ENCODE assay signal across 8 mouse cellular contexts in genomic region chr12:109068167-109068653, GRCm38 (mm10). TPM values are rescaled to one million over a fixed set of nuclear protein-coding genes. Genes with fewer than 3 reads are reported as not detected.
A peak's percentile ranks its signal among the peaks of the same experiment; 100 is the strongest.
DNase-seq lines count a peak whose midpoint lies in the region; ATAC-seq and TF ChIP-seq lines count a peak whose summit lies in the region.

TSS of gene Begain (minus strand) at chr12:109068217.

- no peaks in the 10 kb centered on the region for H3K36me3 ChIP-seq in kidney, adult 2 months (ENCODE audit: control insufficient read depth, insufficient read depth, low read length)
- H3K36me3 ChIP-seq in CH12.LX (replicated peaks in 1 of 2; ENCODE audit: control insufficient read depth in 1 of 2, insufficient read depth in 1 of 2, low read length in 1 of 2): no peaks in the 10 kb centered on the region
- no peaks in the 10 kb centered on the region for H3K36me3 ChIP-seq in embryonic facial prominence, embryonic 14.5 days (ENCODE audit: control insufficient read depth, insufficient read depth, low read length)

- TF ChIP-seq RAD21 in CH12.LX (IDR thresholded peaks at IDR 0.05; ENCODE audit: low read depth, low read length): no peak

- in situ Hi-C loops in CH12.LX (cut with MboI; ENCODE audit: low pct_ligation_motif_present, low pct_unique_long_range_greater_than_20kb, low sequenced_read_pairs): loop anchor here (25.0 kb wide), 1 partner anchor 319 kb away; no protein-coding TSS in a partner anchor

- WGBS in kidney, adult 2 months: 7% methylated on average over 48 of the region's 48 CpGs
- WGBS in embryonic facial prominence, embryonic 14.5 days: 2% methylated on average over 25 of the region's 48 CpGs

- H3K9ac ChIP-seq in CH12.LX (ENCODE audit: insufficient read depth, low read depth): no peak within 1 kb of the TSS
- H3K9ac ChIP-seq in embryonic facial prominence, embryonic 14.5 days (ENCODE audit: low read depth, low read length): peak within 1 kb of the TSS; percentile 81

- dilution Hi-C loops in CH12.LX (cut with MboI; ENCODE audit: extremely low pct_ligation_motif_present, extremely low pct_unique_long_range_greater_than_20kb, low sequenced_read_pairs): no loop called here

- peak within 1 kb of the TSS; percentile 16 for H3K4me3 ChIP-seq in kidney, adult 2 months (ENCODE audit: insufficient read depth, low read depth, low read length)
- peak within 1 kb of the TSS; percentile 9 to 62 (median 32) for H3K4me3 ChIP-seq in CH12.LX (replicated peaks in 1 of 3; ENCODE audit: low read depth in 2 of 3, low read length in 2 of 3, poor library complexity in 1 of 3)
- H3K4me3 ChIP-seq in embryonic facial prominence, embryonic 14.5 days (ENCODE audit: low read depth, low read length): peak within 1 kb of the TSS; percentile 55

- no peak for DNase-seq in kidney, adult 2 months
- DNase-seq in kidney, postnatal 14 days: no peak
- DNase-seq in CH12.LX (ENCODE audit: extremely low read depth): no peak
- DNase-seq in embryonic facial prominence, embryonic 14.5 days (ENCODE audit: low spot score): no peak
- no peak for DNase-seq in left cerebral cortex, adult 8-10 months (ENCODE audit: low spot score in 2 of 2)
- DNase-seq in neural tube, embryonic 10.5 days (ENCODE audit: extremely low spot score, low spot score): peak; percentile 43
- no peak for DNase-seq in ovary, postnatal 10 days (ENCODE audit: low spot score)
- DNase-seq in T-cell, adult 2 months (ENCODE audit: low spot score): no peak

- no peaks in the 10 kb centered on the region for H3K4me1 ChIP-seq in kidney, adult 2 months (ENCODE audit: control insufficient read depth, insufficient read depth, low read length)
- peaks cover 3 to 55% of the 10 kb centered on the region in 2 experiments; a peak in 2 of 4 replicates for H3K4me1 ChIP-seq in CH12.LX (ENCODE audit: control insufficient read depth in 1 of 2, insufficient read depth in 2 of 2)
- H3K4me1 ChIP-seq in embryonic facial prominence, embryonic 14.5 days (ENCODE audit: control insufficient read depth, insufficient read depth, low read length): peaks cover 6% of the 10 kb centered on the region

- no peak for TF ChIP-seq POLR2A in kidney, adult 2 months (IDR thresholded peaks at IDR 0.05; ENCODE audit: low read depth, low read length)
- no peak for TF ChIP-seq POLR2A in CH12.LX (IDR thresholded peaks at IDR 0.05; ENCODE audit: low read depth, low read length)

- no peak within 1 kb of the TSS for H3K4me2 ChIP-seq in CH12.LX (ENCODE audit: insufficient read depth, low read depth, poor library complexity, severe bottlenecking)
- H3K4me2 ChIP-seq in embryonic facial prominence, embryonic 14.5 days (ENCODE audit: low read depth, low read length): peak within 1 kb of the TSS; percentile 92

- no peaks in the 10 kb centered on the region for H3K9me3 ChIP-seq in CH12.LX (replicated peaks; ENCODE audit: low read length)
- H3K9me3 ChIP-seq in embryonic facial prominence, embryonic 14.5 days (ENCODE audit: control insufficient read depth, low read length): no peaks in the 10 kb centered on the region

- no peak within 1 kb of the TSS for H3K27ac ChIP-seq in kidney, adult 2 months (ENCODE audit: insufficient read depth, low read depth, low read length)
- H3K27ac ChIP-seq in CH12.LX (ENCODE audit: insufficient read depth, low read depth): no peak within 1 kb of the TSS
- H3K27ac ChIP-seq in embryonic facial prominence, embryonic 14.5 days (replicated peaks; ENCODE audit: low read depth, low read length): peak within 1 kb of the TSS; percentile 82

- no peak for TF ChIP-seq CTCF in kidney, adult 2 months (conservative IDR thresholded peaks at IDR 0.05; ENCODE audit: insufficient read depth, insufficient read length, low read depth, low read length)
- TF ChIP-seq CTCF in CH12.LX (conservative IDR thresholded peaks at IDR 0.05 in 1 of 2, IDR thresholded peaks at IDR 0.05 in 1 of 2; ENCODE audit: low read depth in 2 of 2, low read length in 2 of 2): no peak

- ATAC-seq in embryonic facial prominence, embryonic 14.5 days (ENCODE audit: low read depth): peak; percentile 67

- H3K27me3 ChIP-seq in kidney, adult 2 months (replicated peaks; ENCODE audit: control insufficient read depth, insufficient read depth, low read length): no peaks in the 10 kb centered on the region
- H3K27me3 ChIP-seq in CH12.LX (replicated peaks): peaks cover 1% of the 10 kb centered on the region
- no peaks in the 10 kb centered on the region for H3K27me3 ChIP-seq in embryonic facial prominence, embryonic 14.5 days (replicated peaks; ENCODE audit: control insufficient read depth, insufficient read depth, low read length)

- H3K79me2 ChIP-seq in CH12.LX (replicated peaks; ENCODE audit: control insufficient read depth, extremely low read depth, insufficient read depth, poor library complexity, severe bottlenecking): no peaks in the 10 kb centered on the region

- TF ChIP-seq EP300 in CH12.LX (IDR thresholded peaks at IDR 0.05; ENCODE audit: low read length): no peak

TF ChIP-seq in CH12.LX, 34 proteins besides CTCF, POLR2A, EP300 and RAD21:
- no peak for TF ChIP-seq NRF1 (IDR thresholded peaks at IDR 0.05; ENCODE audit: low read depth, low read length)
- no peak for TF ChIP-seq PAX5 (IDR thresholded peaks at IDR 0.05; ENCODE audit: low read length)
- no peak for TF ChIP-seq ZC3H11A (IDR thresholded peaks at IDR 0.05; ENCODE audit: low read depth, low read length)
- no peak for TF ChIP-seq ELF1 (IDR thresholded peaks at IDR 0.05; ENCODE audit: low read depth, low read length)

RNA-seq across cellular contexts. Expression of gene Begain, which starts in this region (rescaled TPM):
- 0.54 and 0.56 TPM in 2 replicates for polyA plus RNA-seq in kidney, adult 2 months (2012; rRNA removed)
- 0.08 TPM in 1 of 2 replicates, not detected in the other for total RNA-seq in CH12.LX (2012; rRNA removed)
- total RNA-seq in CH12.LX (2014; rRNA removed): 0.08 TPM in 1 of 2 replicates, not detected in the other
- 0.41 and 0.89 TPM in 2 replicates for polyA plus RNA-seq in CH12.LX (2012; ENCODE audit: insufficient read length, low read depth)
- 15.7 and 18.6 TPM in 2 replicates for polyA plus RNA-seq in embryonic facial prominence, embryonic 14.5 days (2014; fragmentation: Nextera tagmentation; extraction: Ambion mirVana)
- total RNA-seq in left cerebral cortex, adult 8-10 months (2022): 100 to 1,000 TPM; 112 to 128 (median 121) TPM

Comparison
In these comparisons a context has a peak if more than half of its experiments do, and no peak if none do; other contexts are left out.
1. RNA of gene Begain (total RNA-seq): 112 to 128 TPM in left cerebral cortex, adult 8-10 months; 0.08 TPM in CH12.LX; every median in the first group is over 100 times any median in the second.
2. Peak in every context shown above with its lines, with median percentiles within 50 percentile points of each other: H3K4me3 ChIP-seq.